In the genomic region with DNA sequence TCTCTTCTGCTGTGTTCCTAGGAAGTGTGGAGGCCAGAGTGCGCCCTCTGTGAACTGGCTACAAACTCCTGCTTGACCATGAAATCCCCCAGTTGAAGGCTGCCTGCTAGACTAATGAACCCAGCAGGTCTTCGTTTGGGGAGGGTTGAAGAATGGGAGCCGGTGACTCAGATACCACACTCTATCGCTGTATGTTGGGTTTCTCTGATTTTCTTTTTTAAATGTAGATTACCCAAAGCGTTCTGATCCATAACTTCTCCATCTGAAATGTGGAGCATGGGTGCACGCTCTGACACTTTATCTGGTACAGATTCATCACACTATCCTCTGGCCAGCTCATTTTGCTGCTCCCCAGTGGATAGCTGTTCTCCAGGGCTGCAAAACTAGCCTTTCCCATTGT, we compare ENCODE assay signal across 13 mouse cellular contexts. TPM values are rescaled to one million over a fixed set of nuclear protein-coding genes. Genes with fewer than 3 reads are reported as not detected.
A peak's percentile ranks its signal among the peaks of the same experiment; 100 is the strongest.
DNase-seq lines count a peak whose midpoint lies in the region; ATAC-seq and TF ChIP-seq lines count a peak whose summit lies in the region.
"Had no signal": no experiment of that assay in that cellular context is flagged by ENCODE, and none has a peak within 500 bp of the region (broad histone marks: within the 10 kb centered on the region; RNA-seq: fewer than 3 reads in every experiment).

No protein-coding gene starts in this region.

- H3K79me2 ChIP-seq in macrophage (ENCODE audit: inconsistent target), result peaks cover 8% of the 10 kb centered on the region; the same call in 1 of the 2 replicates

- ATAC-seq in heart, embryonic 12.5 days (ENCODE audit: insufficient number of reproducible peaks, low FRiP score), result no peak
- ATAC-seq in limb, embryonic 13.5 days (ENCODE audit: low FRiP score, low read depth), result no peak

- no peak for TF ChIP-seq POLR2A in bone marrow macrophage, adult 2 months (IDR thresholded peaks at IDR 0.05; ENCODE audit: borderline replicate concordance, low read depth, low read length)

- H3K4me3 ChIP-seq in heart, embryonic 12.5 days, result no peak overlapping the region
- no peak overlapping the region for H3K4me3 ChIP-seq in limb, embryonic 13.5 days
- H3K4me3 ChIP-seq in limb, embryonic 10.5 days, result no peak overlapping the region
- H3K4me3 ChIP-seq in bone marrow macrophage, adult 2 months (ENCODE audit: insufficient read depth, low read length), result peak overlapping the region; percentile 46
- peak overlapping the region; percentile 63; the same call in 1 of the 2 replicates for H3K4me3 ChIP-seq in macrophage (ENCODE audit: inconsistent target)

- DNase-seq in heart, adult 11 months, result peak; percentile 55
- DNase-seq in limb, embryonic 10.5 days (ENCODE audit: low spot score), result no peak
- no peak for DNase-seq in gastrocnemius, postnatal 4 days (ENCODE audit: low spot score in 2 of 2)
- no peak for DNase-seq in right cerebral cortex, postnatal 14 days
- DNase-seq: cerebellum, adult 9-11 months; kidney, adult 11 months had no signal

- H3K4me2 ChIP-seq in heart, embryonic 12.5 days, result no peak overlapping the region
- H3K4me2 ChIP-seq in limb, embryonic 13.5 days (replicated peaks), result peak overlapping the region; percentile 74; the same call in 1 of the 2 replicates

- no peaks in the 10 kb centered on the region for H3K9me3 ChIP-seq in heart, embryonic 12.5 days (replicated peaks)
- H3K9me3 ChIP-seq in limb, embryonic 13.5 days, result no peaks in the 10 kb centered on the region
- H3K9me3 ChIP-seq in limb, embryonic 10.5 days (replicated peaks), result no peaks in the 10 kb centered on the region
- H3K9me3 ChIP-seq: embryonic facial prominence, embryonic 13.5 days; forebrain, embryonic 15.5 days; midbrain, embryonic 13.5 days had no signal

- H3K36me3 ChIP-seq in heart, embryonic 12.5 days, result no peaks in the 10 kb centered on the region; the same call in none of the 2 replicates
- H3K36me3 ChIP-seq in limb, embryonic 13.5 days, result no peaks in the 10 kb centered on the region
- no peaks in the 10 kb centered on the region for H3K36me3 ChIP-seq in limb, embryonic 10.5 days
- no peaks in the 10 kb centered on the region for H3K36me3 ChIP-seq in macrophage (ENCODE audit: inconsistent target)
- H3K36me3 ChIP-seq: embryonic facial prominence, embryonic 13.5 days; forebrain, embryonic 15.5 days; midbrain, embryonic 13.5 days had no signal

- H3K4me1 ChIP-seq in heart, embryonic 12.5 days (replicated peaks), result peaks cover 26% of the 10 kb centered on the region
- peaks cover 11% of the 10 kb centered on the region for H3K4me1 ChIP-seq in limb, embryonic 13.5 days
- peaks cover 14% of the 10 kb centered on the region for H3K4me1 ChIP-seq in limb, embryonic 10.5 days
- H3K4me1 ChIP-seq in bone marrow macrophage, adult 2 months (ENCODE audit: control insufficient read depth, insufficient read depth, low read length), result peaks cover 29% of the 10 kb centered on the region

- WGBS in heart, embryonic 12.5 days, result 93% methylated on average over 6 of the region's 6 CpGs
- 94% methylated on average over 6 of the region's 6 CpGs for WGBS in limb, embryonic 13.5 days
- WGBS in limb, embryonic 10.5 days, result 93% methylated on average over 6 of the region's 6 CpGs
- 93% methylated on average over 6 of the region's 6 CpGs for WGBS in macrophage (ENCODE audit: missing documents)

- TF ChIP-seq CTCF in bone marrow macrophage, adult 2 months (IDR thresholded peaks at IDR 0.05; ENCODE audit: low read depth, low read length), result no peak

- H3K27me3 ChIP-seq in heart, embryonic 12.5 days (replicated peaks), result no peaks in the 10 kb centered on the region
- H3K27me3 ChIP-seq in limb, embryonic 13.5 days, result no peaks in the 10 kb centered on the region
- H3K27me3 ChIP-seq in limb, embryonic 10.5 days (ENCODE audit: low read depth, poor library complexity, severe bottlenecking), result no peaks in the 10 kb centered on the region
- H3K27me3 ChIP-seq: embryonic facial prominence, embryonic 13.5 days; forebrain, embryonic 15.5 days had no signal

- no peak overlapping the region for H3K9ac ChIP-seq in heart, embryonic 12.5 days
- no peak overlapping the region for H3K9ac ChIP-seq in limb, embryonic 13.5 days

- no peak overlapping the region for H3K27ac ChIP-seq in heart, embryonic 12.5 days (ENCODE audit: poor library complexity, severe bottlenecking)
- no peak overlapping the region for H3K27ac ChIP-seq in limb, embryonic 13.5 days
- no peak overlapping the region for H3K27ac ChIP-seq in limb, embryonic 10.5 days
- peak overlapping the region; percentile 42 for H3K27ac ChIP-seq in bone marrow macrophage, adult 2 months (ENCODE audit: insufficient read depth, low read depth, low read length)
- H3K27ac ChIP-seq in macrophage, result peak overlapping the region; percentile 94

RNA-seq across cellular contexts. Expression of a gene that starts 1.3 kb away (rescaled TPM):
- 50.3 and 52.7 TPM in 2 replicates for polyA plus RNA-seq in heart, embryonic 12.5 days (2016; fragmentation: Nextera tagmentation; extraction: Ambion mirVana)
- polyA plus RNA-seq in limb, embryonic 13.5 days (2015; fragmentation: Nextera tagmentation; extraction: Ambion mirVana), result 20.3 and 21.1 TPM in 2 replicates
- 6.4 and 7.3 TPM in 2 replicates for polyA plus RNA-seq in limb, embryonic 10.5 days (2016; fragmentation: Nextera tagmentation; extraction: Ambion mirVana)
- 21.4 and 23.0 TPM in 2 replicates for polyA plus RNA-seq in bone marrow macrophage, adult 2 months (2012; ENCODE audit: insufficient read depth, insufficient read length, missing spikeins)
- 10 to 100 TPM in 22 of 26 experiments, 1 to 10 TPM in 4; 4.5 to 80.1 (median 41.3) TPM for total RNA-seq in macrophage (2018; cell fraction: chromatin; rRNA removed)
- 10 to 100 TPM in 24 of 26 experiments, 1 to 10 TPM in 2; 9.0 to 22.3 (median 15.1) TPM for total RNA-seq in macrophage (2018; cell fraction: cytosol; rRNA removed)
- 10 to 100 TPM in 22 of 26 experiments, 1 to 10 TPM in 4; 8.2 to 59.7 (median 24.9) TPM for total RNA-seq in macrophage (2018; cell fraction: nucleus; rRNA removed)
- 13.0 to 14.4 TPM (median 13.4 TPM) in 3 replicates for polyA plus RNA-seq in macrophage (2018)
- total RNA-seq in gastrocnemius, postnatal 4 days (2021), result 100 to 1,000 TPM; 272 to 307 TPM

RNA-seq across cellular contexts. Expression of a gene that starts 50.0 kb away (rescaled TPM):
- 22.5 and 24.0 TPM in 2 replicates for polyA plus RNA-seq in heart, embryonic 12.5 days (2016; fragmentation: Nextera tagmentation; extraction: Ambion mirVana)
- polyA plus RNA-seq in limb, embryonic 13.5 days (2015; fragmentation: Nextera tagmentation; extraction: Ambion mirVana), result 10.9 and 11.4 TPM in 2 replicates
- polyA plus RNA-seq in limb, embryonic 10.5 days (2016; fragmentation: Nextera tagmentation; extraction: Ambion mirVana), result 12.7 and 14.3 TPM in 2 replicates
- 74.9 and 77.9 TPM in 2 replicates for polyA plus RNA-seq in bone marrow macrophage, adult 2 months (2012; ENCODE audit: insufficient read depth, insufficient read length, missing spikeins)
- 100 to 1,000 TPM in 19 of 26 experiments, 10 to 100 TPM in 7; 47.7 to 195 (median 122) TPM for total RNA-seq in macrophage (2018; cell fraction: chromatin; rRNA removed)
- 10 to 100 TPM; 25.5 to 51.7 (median 37.0) TPM for total RNA-seq in macrophage (2018; cell fraction: cytosol; rRNA removed)
- 100 to 1,000 TPM in 13 of 26 experiments, 10 to 100 TPM in 13; 47.4 to 175 (median 102) TPM for total RNA-seq in macrophage (2018; cell fraction: nucleus; rRNA removed)
- polyA plus RNA-seq in macrophage (2018), result 36.7 to 47.0 TPM (median 44.3 TPM) in 3 replicates
- total RNA-seq in gastrocnemius, postnatal 4 days (2021), result 1 to 10 TPM; 1.3 to 1.5 TPM

Comparison
In these comparisons a context has a peak if more than half of its experiments do, and no peak if none do; other contexts are left out.
1. H3K27ac ChIP-seq: peak in bone marrow macrophage, adult 2 months (single experiment) and macrophage (single experiment); none in heart, embryonic 12.5 days (single experiment), limb, embryonic 13.5 days (single experiment) and limb, embryonic 10.5 days (single experiment).
2. H3K4me3 ChIP-seq: peak in bone marrow macrophage, adult 2 months (single experiment) and macrophage (single experiment); none in heart, embryonic 12.5 days (single experiment), limb, embryonic 13.5 days (single experiment) and limb, embryonic 10.5 days (single experiment).